Mouse (Mus musculus) Patski (cell line): ENCODE measurements at regions not wholly inside any gene's neighbourhood (a gene's known extent, or its start where the extent isn't known, plus 50 kb on each side); places are given as distances from the start of the nearest gene placed in this dataset.

ENCODE experiments used
- ATAC-seq: fragments of 100-300 bp; one replicate; pipeline ENCODE4 v1.8.0; 2021
- CTCF ChIA-PET: fragments of 350-600 bp; sonication (Branson Sonifier 250); formaldehyde crosslinking; loops from one replicate; lab custom pipeline; 2022; ENCODE audit warnings: inconsistent platforms; lab: Charles Lee
- POLR2A ChIA-PET: fragments of 350-600 bp; sonication (Branson Sonifier 250); formaldehyde crosslinking; loops from one replicate; lab custom pipeline; 2022; ENCODE audit warnings: antibody characterized with exemption, inconsistent platforms; lab: Charles Lee
- DNase-seq: peaks from one replicate; pipeline ENCODE4 v3.0.0-alpha.2; 2011; ENCODE audit warnings: low read depth, low spot score
- H3K27me3 ChIP-seq: fragments of 371-371 bp; one replicate; pipeline ENCODE4 v1.5.1; 2021
- CTCF ChIP-seq: fragments of 100-300 bp; IDR thresholded peaks from one replicate; pipeline ENCODE4 v1.5.1; 2021
- in situ Hi-C: fragments of 300-500 bp; cut with MboI; formaldehyde crosslinking; loops from 3 replicates; pipeline ENCODE4 v1.11.1; 2018; ENCODE audit warnings: low pct_unique_long_range_greater_than_20kb, mixed read lengths

GRCm38 (mm10) chrX:145848937-145849783, 344.2 kb upstream of the Amot start:
- ChIA-PET CTCF (no interaction called here), POLR2A (no interaction called here)
- ATAC-seq (no peak), DNase-seq (no peak)
- peaks cover 13% of the 10 kb centered on the region for H3K27me3 ChIP-seq
- in situ Hi-C loops: no loop called here
- TF ChIP-seq CTCF: no peak

GRCm38 (mm10) chrX:145833106-145833505, 328.1 kb upstream of the Amot start:
- DNase-seq: no peak
- ATAC-seq: no peak
- ChIA-PET POLR2A (no interaction called here), CTCF (no interaction called here)
- peaks cover 7% of the 10 kb centered on the region for H3K27me3 ChIP-seq
- in situ Hi-C loops: no loop called here
- TF ChIP-seq CTCF: no peak

GRCm38 (mm10) chrX:145812995-145813394, 308.0 kb upstream of the Amot start:
- in situ Hi-C loops: no loop called here
- ATAC-seq (no peak), DNase-seq (no peak)
- H3K27me3 ChIP-seq: peaks cover 59% of the 10 kb centered on the region
- no peak for TF ChIP-seq CTCF
- ChIA-PET CTCF (no interaction called here), POLR2A (no interaction called here)
